Mouse (Mus musculus) naive thymus-derived CD4-positive, alpha-beta T cell, adult 2 months (primary cell): ENCODE data around the gene Fbxw25.
"Not testable (repeated sequence)": the region's sequence is repeated elsewhere in the genome, so short reads cannot be mapped to it uniquely, and the experiment has no call there.

Source experiments
- DNase-seq: peaks from one replicate; pipeline ENCODE4 v3.0.0-alpha.2; 2011; ENCODE audit warnings: low read depth

Fbxw25 gene

GRCm38 (mm10) chr9:109664552-109664951 is at the start of gene Fbxw25:
Gene Fbxw25 (minus strand): TSS chr9:109664652.
- not testable (repeated sequence) for DNase-seq

- not testable (repeated sequence) for DNase-seq
These were observed 38.1 kb upstream of the Fbxw25 start, which contains the start of gene Fbxw18 for GRCm38 (mm10) chr9:109702600-109702999. Gene Fbxw18 (minus strand): TSS chr9:109702700.

- DNase-seq = peak; percentile 9
These were observed 20.8 kb upstream of the Fbxw25 start for GRCm38 (mm10) chr9:109685299-109685698.

- DNase-seq = not testable (repeated sequence)
These were observed 38.5 kb downstream of the Fbxw25 start, which contains the start of gene Fbxw24 for GRCm38 (mm10) chr9:109625957-109626356. Gene Fbxw24 (minus strand): TSS chr9:109626057.

GRCm38 (mm10) chr9:109606837-109607236 is 57.6 kb downstream of the Fbxw25 start:
- not testable (repeated sequence) for DNase-seq

GRCm38 (mm10) chr9:109602128-109602527 is 62.3 kb downstream of the Fbxw25 start:
- not testable (repeated sequence) for DNase-seq

GRCm38 (mm10) chr9:109597226-109597625 is 67.2 kb downstream of the Fbxw25 start:
- DNase-seq = no peak
